Mouse (Mus musculus) T-helper 17 cell (primary cell): ENCODE data around the gene Arg2.

Source experiments
- in situ Hi-C, 2 experiments: fragments of 300-600 bp; cut with MboI, MseI; formaldehyde crosslinking; loops; 1 replicate in 1 of 2; 2 replicates in 1 of 2; pipeline ENCODE4 v1.15.1; 2025; ENCODE audit warnings: high pct_unique_total_duplicates in 2 of 2

Gene Arg2

GRCm38 (mm10) chr12:79130299-79131177 is at the start of gene Arg2:
Arg2 (plus strand) TSS chr12:79130777.
- in situ Hi-C loops: loop anchor here in 1 of 2 experiments (10.0 kb wide), 1 partner anchor 1646 kb away; no protein-coding TSS in a partner anchor

- in situ Hi-C loops: loop anchor here (5.0 to 25.0 kb wide), 2 partner anchors 57 to 877 kb away; no protein-coding TSS in a partner anchor
These were observed 41.3 kb upstream of the Arg2 start, which contains the start of gene Pigh for GRCm38 (mm10) chr12:79089182-79089812. Pigh (minus strand) TSS chr12:79089651.

GRCm38 (mm10) chr12:79092569-79092968 is 38.0 kb upstream of the Arg2 start:
- in situ Hi-C loops: loop anchor here in 1 of 2 experiments (25.0 kb wide), 1 partner anchor 880 kb away; no protein-coding TSS in a partner anchor

- in situ Hi-C loops: loop anchor here in 1 of 2 experiments (5.0 to 25.0 kb wide), 2 partner anchors 180 to 885 kb away; no protein-coding TSS in a partner anchor
These were observed 33.3 kb upstream of the Arg2 start for GRCm38 (mm10) chr12:79097106-79097752.

- in situ Hi-C loops: loop anchor here in 1 of 2 experiments (5.0 kb wide), 1 partner anchor 181 kb away; no protein-coding TSS in a partner anchor
These were observed 26.8 kb upstream of the Arg2 start for GRCm38 (mm10) chr12:79103773-79104172.

- in situ Hi-C loops: loop anchor here in 1 of 2 experiments (5.0 kb wide), 1 partner anchor 182 kb away; no protein-coding TSS in a partner anchor
These were observed 26.0 kb upstream of the Arg2 start for GRCm38 (mm10) chr12:79104544-79104943.

- in situ Hi-C loops: no loop called here
These were observed 25.3 kb upstream of the Arg2 start for GRCm38 (mm10) chr12:79105312-79105711.

- in situ Hi-C loops: no loop called here
These were observed 11.6 kb upstream of the Arg2 start for GRCm38 (mm10) chr12:79118991-79119390.

GRCm38 (mm10) chr12:79122820-79123219 is 7.8 kb upstream of the Arg2 start:
- in situ Hi-C loops: no loop called here

GRCm38 (mm10) chr12:79131178-79131675 is 650 bp downstream of the Arg2 start:
- in situ Hi-C loops: loop anchor here in 1 of 2 experiments (10.0 kb wide), 1 partner anchor 1646 kb away; no protein-coding TSS in a partner anchor

- in situ Hi-C loops: loop anchor here in 1 of 2 experiments (10.0 kb wide), 1 partner anchor 1647 kb away; no protein-coding TSS in a partner anchor
These were observed 1.3 kb downstream of the Arg2 start for GRCm38 (mm10) chr12:79131706-79132460.

- in situ Hi-C loops: loop anchor here in 1 of 2 experiments (10.0 kb wide), 1 partner anchor 1650 kb away; no protein-coding TSS in a partner anchor
These were observed 4.1 kb downstream of the Arg2 start for GRCm38 (mm10) chr12:79134676-79135075.

GRCm38 (mm10) chr12:79135105-79135504 is 4.5 kb downstream of the Arg2 start:
- in situ Hi-C loops: loop anchor here in 1 of 2 experiments (10.0 kb wide), 1 partner anchor 1650 kb away; no protein-coding TSS in a partner anchor

GRCm38 (mm10) chr12:79136949-79137348 is 6.4 kb downstream of the Arg2 start:
- in situ Hi-C loops: loop anchor here in 1 of 2 experiments (10.0 kb wide), 1 partner anchor 1652 kb away; no protein-coding TSS in a partner anchor

- in situ Hi-C loops: loop anchor here in 1 of 2 experiments (10.0 kb wide), 1 partner anchor 1654 kb away; no protein-coding TSS in a partner anchor
These were observed 8.4 kb downstream of the Arg2 start for GRCm38 (mm10) chr12:79138999-79139398.

GRCm38 (mm10) chr12:79139417-79139816 is 8.8 kb downstream of the Arg2 start:
- in situ Hi-C loops: loop anchor here in 1 of 2 experiments (10.0 kb wide), 1 partner anchor 1655 kb away; no protein-coding TSS in a partner anchor

GRCm38 (mm10) chr12:79140811-79141210 is 10.2 kb downstream of the Arg2 start:
- in situ Hi-C loops: no loop called here

- in situ Hi-C loops: no loop called here
These were observed 10.8 kb downstream of the Arg2 start for GRCm38 (mm10) chr12:79141384-79141783.

GRCm38 (mm10) chr12:79149653-79150052 is 19.1 kb downstream of the Arg2 start:
- in situ Hi-C loops: no loop called here

- in situ Hi-C loops: no loop called here
These were observed 32.3 kb downstream of the Arg2 start for GRCm38 (mm10) chr12:79162876-79163275.
